Mouse (Mus musculus) heart, embryonic 14.5 days (tissue): ENCODE measurements at regions not wholly inside any gene's neighbourhood (a gene's known extent, or its start where the extent isn't known, plus 50 kb on each side); places are given as distances from the start of the nearest gene placed in this dataset. TPM values are rescaled to one million over a fixed set of nuclear protein-coding genes. Genes with fewer than 3 reads are reported as not detected.

Experiments
- ATAC-seq: fragments of 200-750 bp; cut with Nextera tagmentation; 2 replicates; pipeline ENCODE4 v1.8.0; 2017; ENCODE audit warnings: low read depth, moderate TSS enrichment; ENCODE audit not compliant: insufficient number of reproducible peaks, insufficient read depth, low FRiP score
- H3K27ac ChIP-seq, 2 experiments: fragments of 200-500 bp in 1 of 2; fragments of 300-500 bp in 1 of 2; sonication (generic) in 1 of 2; replicated peaks in 1 of 2; 2 replicates each; pipeline ENCODE4 v1.5.1; 2012 to 2014; ENCODE audit warnings: low read depth in 2 of 2, low read length in 2 of 2, control low read depth in 1 of 2, mild to moderate bottlenecking in 1 of 2, mixed read lengths in 1 of 2; ENCODE audit not compliant: control insufficient read depth in 1 of 2, insufficient read depth in 1 of 2
- H3K27me3 ChIP-seq: fragments of 300-500 bp; sonication (generic); 2 replicates; pipeline ENCODE4 v1.6.1; 2014; ENCODE audit warnings: mild to moderate bottlenecking, low read length, control low read depth; ENCODE audit not compliant: control insufficient read depth, insufficient read depth
- H3K36me3 ChIP-seq: fragments of 300-500 bp; sonication (generic); 2 replicates; pipeline ENCODE4 v1.6.1; 2014; ENCODE audit warnings: mild to moderate bottlenecking, control low read depth, low read length, mixed read lengths; ENCODE audit not compliant: control insufficient read depth, insufficient read depth
- H3K4me1 ChIP-seq, 2 experiments: fragments of 200-500 bp in 1 of 2; fragments of 300-500 bp in 1 of 2; sonication (generic) in 1 of 2; 2 replicates each; pipeline ENCODE4 v1.6.1; 2012 to 2014; ENCODE audit warnings: low read length in 2 of 2, control low read depth in 1 of 2, mixed read lengths in 1 of 2; ENCODE audit not compliant: control insufficient read depth in 2 of 2, insufficient read depth in 2 of 2
- H3K4me2 ChIP-seq: fragments of 300-500 bp; sonication (generic); 2 replicates; pipeline ENCODE4 v1.6.1; 2014; ENCODE audit warnings: mild to moderate bottlenecking, low read length
- H3K4me3 ChIP-seq, 2 experiments: fragments of 200-500 bp in 1 of 2; fragments of 300-500 bp in 1 of 2; sonication (generic) in 1 of 2; 2 replicates each; pipeline ENCODE4 v1.5.1; 2012 to 2014; ENCODE audit warnings: low read length in 2 of 2, mild to moderate bottlenecking in 2 of 2, control low read depth in 1 of 2, low read depth in 1 of 2, moderate library complexity in 1 of 2; ENCODE audit not compliant: control insufficient read depth in 1 of 2, insufficient read depth in 1 of 2
- H3K9ac ChIP-seq: fragments of 300-500 bp; sonication (generic); 2 replicates; pipeline ENCODE4 v1.6.1; 2014; ENCODE audit warnings: mild to moderate bottlenecking, low read length
- H3K9me3 ChIP-seq: fragments of 300-500 bp; sonication (generic); 2 replicates; pipeline ENCODE4 v1.6.1; 2016; ENCODE audit warnings: low read length, control low read depth; ENCODE audit not compliant: control insufficient read depth
- WGBS: fragments of 180-500 bp; shearing (Covaris S2); extraction: QIAGEN DNeasy Blood & Tissue Kit; methylation state at CpG from one replicate; pipeline ENCODE4 v1.1.7; 2014; 5-methylcytosine and 5-hydroxymethylcytosine counted together
- microRNA-seq: library from miRNA; unstranded; fragments of <30 nt; microRNA quantifications from one replicate; pipeline ENCODE4, GENCODE M21; 2016

DNA sequence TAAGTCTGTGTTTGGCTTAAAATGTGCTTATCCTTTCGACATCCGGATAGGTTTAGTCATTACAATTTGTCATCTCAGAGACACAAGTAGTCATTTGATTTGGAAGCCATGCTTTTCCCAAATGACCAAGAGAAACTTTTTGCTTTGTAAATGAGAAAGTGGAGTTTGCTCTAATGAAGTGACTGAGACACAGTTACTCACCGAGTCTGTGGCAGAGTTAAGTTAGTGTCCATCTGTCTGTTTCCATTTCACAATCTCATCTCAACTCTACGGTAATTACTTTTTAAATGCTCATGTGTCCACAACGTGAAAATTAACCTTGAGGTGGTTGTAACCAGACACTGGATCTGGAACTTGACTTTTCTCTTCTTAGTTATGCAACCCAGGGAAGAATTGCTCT is 59.2 kb upstream of the Mpdz start:
- Histone ChIP-seq H3K4me2 (no peak overlapping the region), H3K36me3 (no peaks in the 10 kb centered on the region), H3K27me3 (no peaks in the 10 kb centered on the region), H3K4me3 (no peak overlapping the region), H3K9ac (no peak overlapping the region), H3K27ac (no peak overlapping the region), H3K9me3 (no peaks in the 10 kb centered on the region), H3K4me1 (peaks cover 0 to 4% of the 10 kb centered on the region in 2 experiments; a peak in 2 of 4 replicates)
- ATAC-seq = no peak
- WGBS = 76% methylated on average over 5 of the region's 5 CpGs

GRCm38 (mm10) chr4:81498133-81498532 is 55.5 kb upstream of the Mpdz start:
- H3K27me3 ChIP-seq = no peaks in the 10 kb centered on the region
- no peak overlapping the region for H3K27ac ChIP-seq
- no peak overlapping the region for H3K9ac ChIP-seq
- H3K4me3 ChIP-seq = no peak overlapping the region
- no peaks in the 10 kb centered on the region for H3K36me3 ChIP-seq
- no peaks in the 10 kb centered on the region for H3K9me3 ChIP-seq
- H3K4me1 ChIP-seq = no peaks in the 10 kb centered on the region
- ATAC-seq = no peak
- no peak overlapping the region for H3K4me2 ChIP-seq
- WGBS = 39% methylated on average over 2 of the region's 2 CpGs

- H3K4me3 ChIP-seq = no peak overlapping the region
- no peak overlapping the region for H3K9ac ChIP-seq
- no peaks in the 10 kb centered on the region for H3K27me3 ChIP-seq
- H3K9me3 ChIP-seq = no peaks in the 10 kb centered on the region
- H3K4me1 ChIP-seq = no peaks in the 10 kb centered on the region
- no peak overlapping the region for H3K27ac ChIP-seq
- H3K36me3 ChIP-seq = no peaks in the 10 kb centered on the region
- WGBS = 88% methylated on average over 3 of the region's 3 CpGs
- H3K4me2 ChIP-seq = no peak overlapping the region
- no peak for ATAC-seq
Measured at GRCm38 (mm10) chr4:81492811-81493210, 50.2 kb upstream of the Mpdz start.

Small RNAs in the stretch of these regions (microRNA-seq; reads per million reads assigned to microRNA genes)
- gene Gm22402 = not detected
